Mouse (Mus musculus): Measurements from ENCODE around the gene Lrrc19. TPM values are rescaled to one million over a fixed set of nuclear protein-coding genes. Genes with fewer than 3 reads are reported as not detected.
"Not testable (repeated sequence)": the region's sequence is repeated elsewhere in the genome, so short reads cannot be mapped to it uniquely, and the experiment has no call there.

Lrrc19 gene
- 28.9 and 32.5 TPM in 2 replicates for polyA plus RNA-seq (2015; fragmentation: Nextera tagmentation; extraction: Ambion mirVana)

DNA sequence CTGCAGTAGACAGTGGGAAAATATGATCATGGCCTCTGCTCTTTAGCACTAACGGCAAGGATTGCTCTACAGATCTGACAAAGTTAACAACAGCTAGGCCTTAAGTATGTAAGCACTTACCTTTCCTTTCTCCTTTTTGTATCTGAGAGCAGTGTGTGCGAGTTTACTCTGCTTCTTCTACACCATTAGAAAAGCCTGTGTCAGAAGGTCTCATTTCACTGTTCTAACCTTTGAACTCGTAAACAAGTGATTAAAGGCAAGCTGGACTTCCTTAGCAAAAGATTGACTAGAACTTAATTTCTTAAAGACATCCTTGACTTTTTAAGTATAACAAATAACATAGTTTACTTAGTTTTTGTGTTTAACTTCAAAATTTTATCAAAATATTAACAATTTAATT, at the start of gene Lrrc19:
Lrrc19 (minus strand) TSS at position 225 of the 400 bp plus-strand sequence.
- no peak for TF ChIP-seq CTCF (IDR thresholded peaks at IDR 0.05; ENCODE audit: low read depth)
- ATAC-seq, result peak; percentile 68
- H3K9me3 ChIP-seq (ENCODE audit: control insufficient read depth), result no peaks in the 10 kb centered on the region
- no peak within 1 kb of the TSS; the same call in 1 of the 2 replicates for H3K4me3 ChIP-seq (ENCODE audit: low read depth, low read length)
- H3K27me3 ChIP-seq (replicated peaks; ENCODE audit: control insufficient read depth, insufficient read depth, low read length), result no peaks in the 10 kb centered on the region
- no peak within 1 kb of the TSS for H3K9ac ChIP-seq (ENCODE audit: low read depth, low read length)
- no peaks in the 10 kb centered on the region for H3K4me1 ChIP-seq (replicated peaks; ENCODE audit: control insufficient read depth, insufficient read depth, low read length)
- H3K27ac ChIP-seq (ENCODE audit: low read depth, low read length), result peak within 1 kb of the TSS; percentile 70
- peak within 1 kb of the TSS; percentile 57 for H3K4me2 ChIP-seq (replicated peaks; ENCODE audit: low read depth)
- WGBS, result 60% methylated on average over 3 of the region's 3 CpGs
- H3K36me3 ChIP-seq (ENCODE audit: control insufficient read depth, insufficient read depth), result no peaks in the 10 kb centered on the region

DNA sequence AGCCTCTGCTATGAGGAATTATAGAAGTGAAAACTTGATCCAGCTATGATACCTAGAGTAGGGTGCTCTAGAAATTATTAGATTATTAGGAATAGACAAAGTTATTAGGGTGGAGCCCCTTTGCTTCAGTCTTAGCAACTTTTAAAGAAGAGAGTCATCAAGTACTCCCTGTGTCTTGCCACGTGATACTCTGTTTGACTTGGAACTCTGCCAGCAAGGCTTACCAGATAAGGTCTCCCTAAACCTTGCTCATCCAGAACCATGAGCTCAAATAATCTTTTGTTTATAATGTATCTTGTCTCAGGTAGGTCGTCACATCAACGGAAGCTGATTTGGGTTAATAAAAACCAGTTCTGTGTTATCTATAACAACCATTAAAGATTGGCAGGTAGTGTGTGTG, 46.4 kb upstream of the Lrrc19 start:
- WGBS, result 22% methylated on average over 3 of the region's 3 CpGs

DNA sequence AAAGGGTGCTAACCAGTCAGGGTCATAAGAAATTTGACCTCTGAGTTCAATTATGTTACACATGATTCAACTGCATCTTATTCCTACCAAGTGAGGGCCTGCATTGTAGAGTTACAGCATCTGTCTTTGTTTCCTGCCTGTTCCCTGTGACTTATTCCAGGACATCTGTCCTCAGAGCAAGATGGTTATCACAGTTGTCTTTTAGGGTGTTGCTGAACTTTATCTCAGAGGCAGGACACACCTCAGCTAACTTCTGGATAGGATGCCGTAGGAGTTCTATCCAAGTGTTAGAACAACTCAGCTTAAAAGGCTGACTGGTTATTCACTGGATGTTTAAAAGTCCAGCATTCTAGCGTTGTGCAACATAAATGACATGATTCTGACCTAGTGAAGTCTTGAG, 42.2 kb upstream of the Lrrc19 start:
- Histone ChIP-seq H3K4me1 (replicated peaks; ENCODE audit: control insufficient read depth, insufficient read depth, low read length) (no peaks in the 10 kb centered on the region), H3K4me3 (ENCODE audit: low read depth, low read length) (no peak overlapping the region), H3K36me3 (ENCODE audit: control insufficient read depth, insufficient read depth) (peaks cover 6% of the 10 kb centered on the region; the same call in 1 of the 2 replicates), H3K9me3 (ENCODE audit: control insufficient read depth) (no peaks in the 10 kb centered on the region), H3K4me2 (replicated peaks; ENCODE audit: low read depth) (no peak overlapping the region), H3K9ac (ENCODE audit: low read depth, low read length) (no peak overlapping the region), H3K27ac (ENCODE audit: low read depth, low read length) (no peak overlapping the region), H3K27me3 (replicated peaks; ENCODE audit: control insufficient read depth, insufficient read depth, low read length) (no peaks in the 10 kb centered on the region)
- 68% methylated on average over 2 of the region's 2 CpGs for WGBS
- TF ChIP-seq CTCF (IDR thresholded peaks at IDR 0.05; ENCODE audit: low read depth), result no peak
- no peak for ATAC-seq

More for the DNA sequence above, 46.4 kb upstream of the Lrrc19 start:
- no peaks in the 10 kb centered on the region for H3K4me1 ChIP-seq (replicated peaks; ENCODE audit: control insufficient read depth, insufficient read depth, low read length)
- no peak overlapping the region for H3K27ac ChIP-seq (ENCODE audit: low read depth, low read length)
- TF ChIP-seq CTCF (IDR thresholded peaks at IDR 0.05; ENCODE audit: low read depth), result no peak
- no peak for ATAC-seq
- H3K36me3 ChIP-seq (ENCODE audit: control insufficient read depth, insufficient read depth), result no peaks in the 10 kb centered on the region
- no peak overlapping the region for H3K9ac ChIP-seq (ENCODE audit: low read depth, low read length)
- no peaks in the 10 kb centered on the region for H3K9me3 ChIP-seq (ENCODE audit: control insufficient read depth)
- no peaks in the 10 kb centered on the region for H3K27me3 ChIP-seq (replicated peaks; ENCODE audit: control insufficient read depth, insufficient read depth, low read length)
- no peak overlapping the region for H3K4me2 ChIP-seq (replicated peaks; ENCODE audit: low read depth)
- H3K4me3 ChIP-seq (ENCODE audit: low read depth, low read length), result no peak overlapping the region

DNA sequence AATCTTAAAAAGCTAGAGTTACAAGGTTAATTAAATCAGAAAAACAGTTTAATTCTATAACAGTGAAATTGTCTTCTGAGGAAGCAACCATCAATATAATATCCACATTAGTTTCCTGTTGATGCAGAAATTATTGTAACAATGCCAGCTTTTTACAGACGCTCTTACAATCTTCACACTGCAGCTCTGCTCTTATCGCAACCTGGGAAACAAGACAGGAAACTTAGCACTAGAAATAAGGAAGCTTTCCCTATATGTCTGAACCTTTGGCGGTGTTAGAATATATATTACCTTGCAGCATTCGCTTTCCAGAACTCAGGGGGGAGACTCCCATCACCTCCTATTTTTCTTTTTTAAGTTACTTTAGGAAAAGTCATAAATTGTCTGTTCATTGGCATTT, 41.1 kb upstream of the Lrrc19 start:
- no peak for TF ChIP-seq CTCF (IDR thresholded peaks at IDR 0.05; ENCODE audit: low read depth)
- H3K9ac ChIP-seq (ENCODE audit: low read depth, low read length), result no peak overlapping the region
- ATAC-seq, result no peak

DNA sequence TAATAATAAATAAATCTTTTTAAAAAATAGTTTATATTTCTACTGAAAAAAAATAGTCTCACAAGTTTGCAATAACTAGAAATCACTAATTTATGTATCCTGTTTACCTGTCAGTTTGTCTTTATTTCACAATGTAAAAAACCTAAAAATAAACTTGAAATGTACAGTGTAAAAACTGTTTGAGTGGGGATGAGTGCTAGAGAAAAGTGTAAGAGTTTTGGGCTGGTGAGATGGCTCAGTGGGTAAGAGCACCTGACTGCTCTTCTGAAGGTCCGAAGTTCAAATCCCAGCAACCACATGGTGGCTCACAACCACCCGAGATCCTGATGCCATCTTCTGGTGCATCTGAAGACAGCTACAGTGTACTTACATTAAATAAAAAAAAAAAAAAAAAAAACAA, 39.9 kb upstream of the Lrrc19 start:
- H3K4me1 ChIP-seq (replicated peaks; ENCODE audit: control insufficient read depth, insufficient read depth, low read length); ATAC-seq; H3K27me3 ChIP-seq (replicated peaks; ENCODE audit: control insufficient read depth, insufficient read depth, low read length); H3K4me3 ChIP-seq (ENCODE audit: low read depth, low read length); H3K36me3 ChIP-seq (ENCODE audit: control insufficient read depth, insufficient read depth); H3K27ac ChIP-seq (ENCODE audit: low read depth, low read length); H3K9ac ChIP-seq (ENCODE audit: low read depth, low read length); H3K4me2 ChIP-seq (replicated peaks; ENCODE audit: low read depth); H3K9me3 ChIP-seq (ENCODE audit: control insufficient read depth): not testable (repeated sequence)
- WGBS, result 97% methylated on average over 2 of the region's 2 CpGs

More for the DNA sequence above, 41.1 kb upstream of the Lrrc19 start:
- WGBS, result 75% methylated on average over 4 of the region's 4 CpGs
- Histone ChIP-seq H3K4me2 (replicated peaks; ENCODE audit: low read depth) (no peak overlapping the region), H3K27me3 (replicated peaks; ENCODE audit: control insufficient read depth, insufficient read depth, low read length) (no peaks in the 10 kb centered on the region), H3K36me3 (ENCODE audit: control insufficient read depth, insufficient read depth) (peaks cover 6% of the 10 kb centered on the region; the same call in 1 of the 2 replicates), H3K4me1 (replicated peaks; ENCODE audit: control insufficient read depth, insufficient read depth, low read length) (no peaks in the 10 kb centered on the region), H3K4me3 (ENCODE audit: low read depth, low read length) (no peak overlapping the region), H3K9me3 (ENCODE audit: control insufficient read depth) (no peaks in the 10 kb centered on the region), H3K27ac (ENCODE audit: low read depth, low read length) (no peak overlapping the region)

DNA sequence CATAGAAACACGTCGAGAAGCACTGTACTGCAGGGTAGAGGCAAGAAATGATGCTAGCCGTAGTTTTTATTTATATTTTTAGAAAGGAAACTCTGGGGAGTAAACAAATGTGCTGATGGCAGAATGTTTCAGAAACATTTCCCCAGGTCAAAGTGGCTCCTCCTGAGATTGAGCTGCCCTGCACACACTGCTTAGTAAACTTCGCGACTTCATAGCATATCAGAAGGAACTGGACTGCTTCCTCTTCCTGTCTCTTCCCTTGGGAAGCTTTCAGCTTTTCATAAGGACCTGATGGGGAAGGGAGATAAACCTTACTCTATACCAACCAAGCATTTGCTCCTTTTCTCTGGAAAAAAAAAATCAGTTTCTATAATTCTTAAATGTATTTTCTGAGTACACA, 33.4 kb upstream of the Lrrc19 start:
- WGBS, result 80% methylated on average over 5 of the region's 5 CpGs
- no peak overlapping the region for H3K9ac ChIP-seq (ENCODE audit: low read depth, low read length)
- H3K4me1 ChIP-seq (replicated peaks; ENCODE audit: control insufficient read depth, insufficient read depth, low read length), result no peaks in the 10 kb centered on the region
- no peak for ATAC-seq
- H3K36me3 ChIP-seq (ENCODE audit: control insufficient read depth, insufficient read depth), result peaks cover 6% of the 10 kb centered on the region
- H3K4me3 ChIP-seq (ENCODE audit: low read depth, low read length), result no peak overlapping the region
- H3K27me3 ChIP-seq (replicated peaks; ENCODE audit: control insufficient read depth, insufficient read depth, low read length), result no peaks in the 10 kb centered on the region
- no peak for TF ChIP-seq CTCF (IDR thresholded peaks at IDR 0.05; ENCODE audit: low read depth)
- H3K4me2 ChIP-seq (replicated peaks; ENCODE audit: low read depth), result no peak overlapping the region
- H3K27ac ChIP-seq (ENCODE audit: low read depth, low read length), result no peak overlapping the region
- no peaks in the 10 kb centered on the region for H3K9me3 ChIP-seq (ENCODE audit: control insufficient read depth)

DNA sequence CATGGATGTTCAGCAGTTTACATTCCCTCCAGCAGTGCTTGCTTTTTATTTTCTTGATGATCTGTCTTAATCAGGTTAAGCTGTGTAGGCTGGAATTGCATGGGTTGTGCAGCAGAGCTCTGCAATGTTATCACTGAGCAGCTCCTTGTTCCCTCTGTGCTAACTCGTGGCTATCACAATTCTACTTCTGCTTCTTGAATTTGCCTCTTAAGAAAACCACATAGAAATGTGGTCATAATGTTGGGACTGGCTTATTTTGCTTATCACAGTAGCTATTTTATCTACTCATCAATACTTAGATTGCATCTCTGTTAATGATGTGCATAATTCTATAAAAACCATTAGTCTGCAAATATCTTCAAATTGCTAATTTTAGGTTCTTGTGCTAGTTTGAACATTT, 32.1 kb upstream of the Lrrc19 start:
- Histone ChIP-seq H3K4me2 (replicated peaks; ENCODE audit: low read depth) (no peak overlapping the region), H3K36me3 (ENCODE audit: control insufficient read depth, insufficient read depth) (no peaks in the 10 kb centered on the region; the same call in 1 of the 2 replicates), H3K9ac (ENCODE audit: low read depth, low read length) (no peak overlapping the region), H3K27me3 (replicated peaks; ENCODE audit: control insufficient read depth, insufficient read depth, low read length) (no peaks in the 10 kb centered on the region), H3K4me1 (replicated peaks; ENCODE audit: control insufficient read depth, insufficient read depth, low read length) (no peaks in the 10 kb centered on the region), H3K4me3 (ENCODE audit: low read depth, low read length) (no peak overlapping the region), H3K27ac (ENCODE audit: low read depth, low read length) (no peak overlapping the region), H3K9me3 (ENCODE audit: control insufficient read depth) (no peaks in the 10 kb centered on the region)
- no peak for TF ChIP-seq CTCF (IDR thresholded peaks at IDR 0.05; ENCODE audit: low read depth)
- 62% methylated on average over 1 of the region's 1 CpGs for WGBS
- ATAC-seq, result no peak

Data from intestine, postnatal 0 days (tissue).